Mouse (Mus musculus): ENCODE results near the gene Aqp6. TPM values are rescaled to one million over a fixed set of nuclear protein-coding genes. Genes with fewer than 3 reads are reported as not detected.
A peak's percentile ranks its signal among the peaks of the same experiment; 100 is the strongest.

Aqp6 gene
- total RNA-seq, 1 experiment: 0.36 TPM

GRCm38 (mm10) chr15:99594951-99595350, 6.2 kb upstream of the Aqp6 start:
- Histone ChIP-seq H3K27ac (ENCODE audit: insufficient read depth, low read depth, low read length, poor library complexity, severe bottlenecking) (no peak overlapping the region), H3K36me3 (ENCODE audit: control insufficient read depth, insufficient read depth, low read length, poor library complexity, severe bottlenecking) (no peaks in the 10 kb centered on the region), H3K4me3 (ENCODE audit: insufficient read depth in 1 of 2, low read depth in 1 of 2, low read length in 2 of 2, poor library complexity in 1 of 2, severe bottlenecking in 1 of 2) (no peak overlapping the region), H3K9me3 (ENCODE audit: control insufficient read depth, insufficient read depth, low read depth, low read length) (no peaks in the 10 kb centered on the region), H3K4me1 (ENCODE audit: control insufficient read depth in 2 of 2, insufficient read depth in 2 of 2, low read length in 2 of 2, poor library complexity in 1 of 2) (peaks cover 0 to 10% of the 10 kb centered on the region in 2 experiments; a peak in 1 of 4 replicates), H3K9ac (ENCODE audit: insufficient read depth, low read depth, low read length, poor library complexity, severe bottlenecking) (no peak overlapping the region)
- DNase-seq (ENCODE audit: low read depth, low spot score): no peak
- TF ChIP-seq ZNF384 (IDR thresholded peaks at IDR 0.05; ENCODE audit: low read depth, low read length) (no peak), CHD2 (IDR thresholded peaks at IDR 0.05; ENCODE audit: low read depth, low read length) (no peak), HCFC1 (IDR thresholded peaks at IDR 0.05; ENCODE audit: borderline replicate concordance, insufficient read depth, low read length) (no peak), MAFK (IDR thresholded peaks at IDR 0.05; ENCODE audit: insufficient read depth, low read depth, low read length) (no peak), ZC3H11A (IDR thresholded peaks at IDR 0.05; ENCODE audit: borderline replicate concordance, low read depth, low read length) (no peak)
- in situ Hi-C loops (cut with MboI; ENCODE audit: low sequenced_read_pairs in 2 of 2, unreplicated experiment in 2 of 2): no loop called here

- Histone ChIP-seq H3K9ac (ENCODE audit: insufficient read depth, low read depth, low read length, poor library complexity, severe bottlenecking) (no peak overlapping the region), H3K27ac (ENCODE audit: insufficient read depth, low read depth, low read length, poor library complexity, severe bottlenecking) (no peak overlapping the region), H3K4me1 (ENCODE audit: control insufficient read depth in 2 of 2, insufficient read depth in 2 of 2, low read length in 2 of 2, poor library complexity in 1 of 2) (peaks cover 0 to 12% of the 10 kb centered on the region in 2 experiments; a peak in 1 of 4 replicates), H3K36me3 (ENCODE audit: control insufficient read depth, insufficient read depth, low read length, poor library complexity, severe bottlenecking) (no peaks in the 10 kb centered on the region), H3K4me3 (ENCODE audit: insufficient read depth in 1 of 2, low read depth in 1 of 2, low read length in 2 of 2, poor library complexity in 1 of 2, severe bottlenecking in 1 of 2) (no peak overlapping the region), H3K9me3 (ENCODE audit: control insufficient read depth, insufficient read depth, low read depth, low read length) (no peaks in the 10 kb centered on the region)
- in situ Hi-C loops (cut with MboI; ENCODE audit: low sequenced_read_pairs in 2 of 2, unreplicated experiment in 2 of 2): no loop called here
- TF ChIP-seq ZNF384 (IDR thresholded peaks at IDR 0.05; ENCODE audit: low read depth, low read length) (no peak), CHD2 (IDR thresholded peaks at IDR 0.05; ENCODE audit: low read depth, low read length) (no peak), MAFK (IDR thresholded peaks at IDR 0.05; ENCODE audit: insufficient read depth, low read depth, low read length) (no peak), HCFC1 (IDR thresholded peaks at IDR 0.05; ENCODE audit: borderline replicate concordance, insufficient read depth, low read length) (no peak), ZC3H11A (IDR thresholded peaks at IDR 0.05; ENCODE audit: borderline replicate concordance, low read depth, low read length) (peak; percentile 75)
- peak; percentile 84 for DNase-seq (ENCODE audit: low read depth, low spot score)
These were observed 5.0 kb upstream of the Aqp6 start for GRCm38 (mm10) chr15:99596056-99596687.

- no peaks in the 10 kb centered on the region for H3K36me3 ChIP-seq (ENCODE audit: control insufficient read depth, insufficient read depth, low read length, poor library complexity, severe bottlenecking)
- peaks cover 0 to 17% of the 10 kb centered on the region in 2 experiments; a peak in 1 of 4 replicates for H3K4me1 ChIP-seq (ENCODE audit: control insufficient read depth in 2 of 2, insufficient read depth in 2 of 2, low read length in 2 of 2, poor library complexity in 1 of 2)
- peak overlapping the region; percentile 11; the same call in 1 of the 2 replicates for H3K27ac ChIP-seq (ENCODE audit: insufficient read depth, low read depth, low read length, poor library complexity, severe bottlenecking)
- no peak for DNase-seq (ENCODE audit: low read depth, low spot score)
- in situ Hi-C loops (cut with MboI; ENCODE audit: low sequenced_read_pairs in 2 of 2, unreplicated experiment in 2 of 2): no loop called here
- no peak overlapping the region for H3K9ac ChIP-seq (ENCODE audit: insufficient read depth, low read depth, low read length, poor library complexity, severe bottlenecking)
- TF ChIP-seq MAFK (IDR thresholded peaks at IDR 0.05; ENCODE audit: insufficient read depth, low read depth, low read length): no peak
- no peak for TF ChIP-seq ZC3H11A (IDR thresholded peaks at IDR 0.05; ENCODE audit: borderline replicate concordance, low read depth, low read length)
- no peak for TF ChIP-seq CHD2 (IDR thresholded peaks at IDR 0.05; ENCODE audit: low read depth, low read length)
- TF ChIP-seq ZNF384 (IDR thresholded peaks at IDR 0.05; ENCODE audit: low read depth, low read length): no peak
- TF ChIP-seq HCFC1 (IDR thresholded peaks at IDR 0.05; ENCODE audit: borderline replicate concordance, insufficient read depth, low read length): no peak
- no peaks in the 10 kb centered on the region for H3K9me3 ChIP-seq (ENCODE audit: control insufficient read depth, insufficient read depth, low read depth, low read length)
- H3K4me3 ChIP-seq (ENCODE audit: insufficient read depth in 1 of 2, low read depth in 1 of 2, low read length in 2 of 2, poor library complexity in 1 of 2, severe bottlenecking in 1 of 2): no peak overlapping the region
These were observed 4.4 kb upstream of the Aqp6 start for GRCm38 (mm10) chr15:99596841-99597240.

- no peak for DNase-seq (ENCODE audit: low read depth, low spot score)
- Histone ChIP-seq H3K9me3 (ENCODE audit: control insufficient read depth, insufficient read depth, low read depth, low read length) (no peaks in the 10 kb centered on the region), H3K9ac (ENCODE audit: insufficient read depth, low read depth, low read length, poor library complexity, severe bottlenecking) (no peak overlapping the region), H3K36me3 (ENCODE audit: control insufficient read depth, insufficient read depth, low read length, poor library complexity, severe bottlenecking) (no peaks in the 10 kb centered on the region), H3K4me3 (ENCODE audit: insufficient read depth in 1 of 2, low read depth in 1 of 2, low read length in 2 of 2, poor library complexity in 1 of 2, severe bottlenecking in 1 of 2) (no peak overlapping the region), H3K4me1 (ENCODE audit: control insufficient read depth in 2 of 2, insufficient read depth in 2 of 2, low read length in 2 of 2, poor library complexity in 1 of 2) (peaks cover 0 to 23% of the 10 kb centered on the region in 2 experiments; a peak in 2 of 4 replicates), H3K27ac (ENCODE audit: insufficient read depth, low read depth, low read length, poor library complexity, severe bottlenecking) (no peak overlapping the region)
- TF ChIP-seq ZC3H11A (IDR thresholded peaks at IDR 0.05; ENCODE audit: borderline replicate concordance, low read depth, low read length) (no peak), CHD2 (IDR thresholded peaks at IDR 0.05; ENCODE audit: low read depth, low read length) (no peak), HCFC1 (IDR thresholded peaks at IDR 0.05; ENCODE audit: borderline replicate concordance, insufficient read depth, low read length) (no peak), MAFK (IDR thresholded peaks at IDR 0.05; ENCODE audit: insufficient read depth, low read depth, low read length) (no peak), ZNF384 (IDR thresholded peaks at IDR 0.05; ENCODE audit: low read depth, low read length) (no peak)
- in situ Hi-C loops (cut with MboI; ENCODE audit: low sequenced_read_pairs in 2 of 2, unreplicated experiment in 2 of 2): no loop called here
These were observed 3.6 kb upstream of the Aqp6 start for GRCm38 (mm10) chr15:99597596-99597995.

Data from ES-E14 (cell line).